Mouse (Mus musculus) heart, embryonic 13.5 days (tissue): ENCODE results near the gene Cxcr5. TPM values are rescaled to one million over a fixed set of nuclear protein-coding genes. Genes with fewer than 3 reads are reported as not detected.
A peak's percentile ranks its signal among the peaks of the same experiment; 100 is the strongest.

Experiments
- ATAC-seq: fragments of 200-750 bp; cut with Nextera tagmentation; 2 replicates; pipeline ENCODE4 v1.8.0; 2017; ENCODE audit warnings: moderate TSS enrichment; ENCODE audit not compliant: insufficient number of reproducible peaks, low FRiP score, low TSS enrichment; ENCODE audit errors: extremely low read depth
- H3K27ac ChIP-seq: fragments of 300-500 bp; sonication (generic); replicated peaks from 2 replicates; pipeline ENCODE4 v1.5.1; 2015; ENCODE audit warnings: moderate library complexity, mild to moderate bottlenecking, inconsistent platforms
- H3K27me3 ChIP-seq: fragments of 300-500 bp; sonication (generic); replicated peaks from 2 replicates; pipeline ENCODE4 v1.6.1; 2015; ENCODE audit warnings: mild to moderate bottlenecking, inconsistent platforms
- H3K36me3 ChIP-seq: fragments of 300-500 bp; sonication (generic); 2 replicates; pipeline ENCODE4 v1.6.1; 2015; ENCODE audit warnings: mild to moderate bottlenecking, inconsistent platforms
- H3K4me1 ChIP-seq: fragments of 300-500 bp; sonication (generic); 2 replicates; pipeline ENCODE4 v1.6.1; 2015; ENCODE audit warnings: inconsistent platforms
- H3K4me2 ChIP-seq: fragments of 300-500 bp; sonication (generic); 2 replicates; pipeline ENCODE4 v1.6.1; 2015; ENCODE audit warnings: inconsistent platforms, mild to moderate bottlenecking, moderate library complexity
- H3K4me3 ChIP-seq: fragments of 300-500 bp; sonication (generic); 2 replicates; pipeline ENCODE4 v1.5.1; 2015; ENCODE audit warnings: moderate library complexity, mild to moderate bottlenecking, inconsistent platforms
- H3K9ac ChIP-seq: fragments of 300-500 bp; sonication (generic); 2 replicates; pipeline ENCODE4 v1.6.1; 2015; ENCODE audit warnings: inconsistent platforms, mild to moderate bottlenecking, moderate library complexity
- H3K9me3 ChIP-seq: fragments of 300-500 bp; sonication (generic); 2 replicates; pipeline ENCODE4 v1.6.1; 2016; ENCODE audit warnings: inconsistent platforms
- WGBS: fragments of 180-500 bp; shearing (Covaris S2); methylation state at CpG from one replicate; pipeline ENCODE4 v1.1.7; 2015; ENCODE audit warnings: mixed read lengths; 5-methylcytosine and 5-hydroxymethylcytosine counted together
- polyA plus RNA-seq: library from polyadenylated mRNA; unstranded; fragments of >200 nt; fragmentation: Nextera tagmentation; extraction: Ambion mirVana; gene quantifications from 2 replicates; pipeline ENCODE4 v1.2.1, GENCODE M21; 2015

Gene Cxcr5
- polyA plus RNA-seq, 1 experiment from 2014 or later = not detected

DNA sequence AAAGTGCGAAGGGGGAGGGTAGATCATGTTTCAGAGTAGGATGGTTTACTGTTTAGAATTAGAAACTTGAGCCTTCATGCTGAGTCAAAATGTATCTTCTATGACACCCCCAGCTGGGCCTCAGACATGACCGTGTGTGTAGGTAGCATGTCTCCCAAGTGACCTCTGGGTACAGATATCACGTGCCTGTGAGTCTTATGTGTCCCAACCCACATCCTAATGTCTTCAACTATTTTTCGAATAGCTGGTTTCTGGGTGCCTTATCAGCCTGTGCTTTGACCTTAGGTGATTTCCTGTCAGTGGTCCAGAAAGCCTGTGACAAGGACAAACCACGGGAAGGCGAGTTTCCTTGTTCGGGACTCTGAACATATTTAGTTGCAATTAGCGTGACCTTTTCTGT, 33.3 kb downstream of the Cxcr5 start:
- Histone ChIP-seq H3K9ac (no peak overlapping the region), H3K4me3 (no peak overlapping the region), H3K36me3 (no peaks in the 10 kb centered on the region), H3K4me1 (no peaks in the 10 kb centered on the region), H3K27ac (no peak overlapping the region), H3K27me3 (0 out of 2 replicates have a peak, but pooled peaks cover 3% of the 10 kb centered on the region), H3K9me3 (no peaks in the 10 kb centered on the region), H3K4me2 (no peak overlapping the region)
- ATAC-seq = no peak
- WGBS = 51% methylated on average over 8 of the region's 8 CpGs

DNA sequence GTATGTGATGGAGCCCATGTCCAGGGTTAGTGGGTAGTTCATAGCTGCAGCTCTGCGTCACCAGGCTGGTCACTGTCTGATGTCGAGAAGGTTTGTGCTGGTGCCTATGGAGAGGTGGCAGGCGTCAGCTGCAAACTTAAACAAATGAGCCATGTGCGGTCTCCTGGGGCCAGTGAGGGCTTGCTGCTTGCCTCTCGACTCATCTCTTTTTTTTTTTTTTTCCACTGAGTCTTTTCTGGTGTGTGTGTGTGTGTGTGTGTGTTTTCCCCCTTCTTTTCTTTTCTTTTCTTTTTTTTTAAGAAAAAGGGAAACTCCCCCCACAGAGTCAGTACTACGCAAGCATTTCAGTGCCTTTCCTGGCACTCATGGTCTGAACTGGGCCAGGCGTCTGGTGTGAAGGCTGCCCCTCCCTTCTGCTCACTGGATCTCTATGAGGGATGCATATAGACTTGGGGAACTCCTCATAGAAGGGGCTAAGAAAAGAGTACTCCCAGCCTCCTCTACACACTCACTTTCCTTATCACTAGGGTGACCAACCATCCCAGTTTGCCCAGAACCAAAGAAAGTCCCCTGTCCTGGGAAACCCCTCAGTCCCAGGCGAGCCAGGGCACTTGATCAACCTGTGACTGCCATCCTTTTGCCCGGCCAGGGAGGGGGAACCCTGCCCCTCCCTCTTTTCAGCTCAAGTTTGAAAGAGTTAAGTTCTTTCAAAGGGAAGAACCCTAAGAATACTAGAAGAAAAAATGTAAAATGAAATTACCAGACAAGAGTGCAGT, 35.2 kb downstream of the Cxcr5 start:
- H3K4me3 ChIP-seq = no peak overlapping the region
- H3K4me1 ChIP-seq = no peaks in the 10 kb centered on the region
- no peak overlapping the region for H3K27ac ChIP-seq
- H3K9me3 ChIP-seq = no peaks in the 10 kb centered on the region
- 56% methylated on average over 9 of the region's 9 CpGs for WGBS
- H3K36me3 ChIP-seq = no peaks in the 10 kb centered on the region
- no peak overlapping the region for H3K9ac ChIP-seq
- H3K27me3 ChIP-seq = 0 out of 2 replicates have a peak, but pooled peaks cover 3% of the 10 kb centered on the region
- no peak overlapping the region for H3K4me2 ChIP-seq
- ATAC-seq = no peak

DNA sequence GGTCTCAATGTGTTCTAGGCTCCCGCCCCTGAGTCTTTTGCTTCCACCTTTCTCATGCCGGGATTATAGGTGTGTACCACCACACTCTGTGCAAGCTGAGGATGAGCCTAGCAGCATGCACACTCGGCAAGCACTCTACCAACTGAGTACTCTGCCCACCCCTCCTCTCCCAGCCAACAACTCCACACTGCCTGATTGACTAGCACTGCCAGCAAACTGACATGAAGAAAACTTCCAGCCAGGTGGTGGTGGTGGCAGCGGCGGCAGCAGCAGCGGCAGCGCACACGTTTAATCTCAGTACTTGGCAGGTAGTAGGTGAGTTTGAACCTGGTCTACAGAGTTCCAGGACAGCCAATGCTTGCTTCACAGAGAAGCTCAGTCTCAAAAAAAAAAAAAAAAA, 36.1 kb downstream of the Cxcr5 start:
- Histone ChIP-seq H3K9ac (no peak overlapping the region), H3K27ac (no peak overlapping the region), H3K4me1 (no peaks in the 10 kb centered on the region), H3K36me3 (no peaks in the 10 kb centered on the region), H3K9me3 (no peaks in the 10 kb centered on the region), H3K4me3 (no peak overlapping the region), H3K4me2 (no peak overlapping the region), H3K27me3 (0 out of 2 replicates have a peak, but pooled peaks cover 3% of the 10 kb centered on the region)
- 84% methylated on average over 8 of the region's 8 CpGs for WGBS
- no peak for ATAC-seq

DNA sequence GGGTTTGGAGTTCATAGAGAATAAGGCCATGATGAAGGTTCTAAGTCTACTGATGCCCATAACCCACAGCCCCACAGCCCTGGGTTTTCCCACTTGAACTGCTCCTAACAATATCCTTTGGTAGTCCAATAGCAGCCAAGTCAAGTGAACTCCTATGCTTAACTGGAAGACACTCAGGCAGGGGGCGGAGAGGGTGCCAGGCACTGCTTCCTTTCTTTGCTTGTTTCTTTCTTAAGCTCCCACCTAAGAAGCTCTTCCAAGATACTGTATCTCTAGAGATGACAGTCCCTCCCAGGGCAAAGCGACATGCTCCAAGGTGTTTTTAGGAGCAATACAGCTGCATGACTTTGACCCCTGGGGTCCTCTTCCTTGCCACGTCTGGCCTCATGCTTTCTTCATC, 36.7 kb downstream of the Cxcr5 start:
- Histone ChIP-seq H3K4me2 (no peak overlapping the region), H3K9me3 (no peaks in the 10 kb centered on the region), H3K4me3 (no peak overlapping the region), H3K9ac (no peak overlapping the region), H3K27ac (no peak overlapping the region), H3K27me3 (0 out of 2 replicates have a peak, but pooled peaks cover 3% of the 10 kb centered on the region), H3K4me1 (no peaks in the 10 kb centered on the region), H3K36me3 (no peaks in the 10 kb centered on the region)
- ATAC-seq = no peak
- WGBS = 69% methylated on average over 3 of the region's 3 CpGs

DNA sequence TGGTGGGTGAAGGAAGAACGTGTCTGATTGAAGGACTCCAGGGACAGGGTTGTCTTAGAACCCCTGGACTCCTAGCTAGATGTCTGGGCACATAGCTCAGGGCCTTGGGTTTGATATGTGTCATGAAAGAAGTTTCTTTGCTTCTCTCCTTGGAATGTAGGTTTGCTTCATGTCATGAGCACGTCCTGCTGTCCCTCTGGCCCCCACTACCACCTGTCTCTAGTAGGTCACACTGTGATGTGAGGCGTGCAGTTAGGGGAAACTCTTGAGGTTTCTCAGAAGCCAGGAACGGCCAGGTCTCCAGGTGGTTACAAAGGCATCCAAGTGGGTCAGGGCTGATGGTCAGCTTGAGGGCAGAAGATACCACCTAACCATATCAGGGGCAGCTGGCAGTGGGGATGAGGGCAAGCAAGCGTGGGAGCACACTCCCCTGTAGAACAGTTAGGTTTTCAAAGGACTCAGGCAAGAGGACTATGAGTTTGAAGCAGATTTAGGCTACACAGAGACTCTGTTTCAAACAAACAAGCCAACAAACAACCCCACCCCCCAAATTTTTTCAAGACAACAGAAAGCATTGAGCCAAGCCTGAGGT, 37.3 kb downstream of the Cxcr5 start:
- 71% methylated on average over 5 of the region's 5 CpGs for WGBS
- no peaks in the 10 kb centered on the region for H3K36me3 ChIP-seq
- H3K9me3 ChIP-seq = no peaks in the 10 kb centered on the region
- H3K27ac ChIP-seq = no peak overlapping the region
- no peak overlapping the region for H3K4me3 ChIP-seq
- H3K4me1 ChIP-seq = no peaks in the 10 kb centered on the region
- ATAC-seq = no peak
- 0 out of 2 replicates have a peak, but pooled peaks cover 3% of the 10 kb centered on the region for H3K27me3 ChIP-seq
- H3K4me2 ChIP-seq = no peak overlapping the region
- H3K9ac ChIP-seq = no peak overlapping the region

DNA sequence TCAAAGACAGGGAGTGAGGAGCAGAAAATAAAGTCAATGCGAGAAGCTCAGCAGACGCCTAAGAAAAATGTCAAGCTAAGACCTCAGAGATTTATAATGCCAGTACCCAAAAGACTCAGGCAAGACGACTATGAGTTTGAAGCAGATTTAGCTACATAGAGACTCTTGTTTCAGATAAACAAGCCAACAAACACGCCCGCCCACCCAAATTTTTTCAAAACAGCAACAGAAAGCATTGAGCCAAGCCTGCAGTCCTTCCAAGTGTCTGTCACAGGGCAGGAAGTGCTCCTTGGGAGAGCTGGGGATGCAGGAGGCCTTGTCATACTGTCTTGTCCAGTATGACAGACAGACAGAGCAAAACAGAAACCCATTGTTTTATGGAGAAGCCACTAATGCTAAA, 38.0 kb downstream of the Cxcr5 start:
- 68% methylated on average over 5 of the region's 5 CpGs for WGBS
- H3K27me3 ChIP-seq = 0 out of 2 replicates have a peak, but pooled peaks cover 3% of the 10 kb centered on the region
- H3K36me3 ChIP-seq = no peaks in the 10 kb centered on the region
- H3K9ac ChIP-seq = no peak overlapping the region
- no peak overlapping the region for H3K4me2 ChIP-seq
- H3K4me1 ChIP-seq = no peaks in the 10 kb centered on the region
- H3K4me3 ChIP-seq = no peak overlapping the region
- H3K27ac ChIP-seq = no peak overlapping the region
- no peak for ATAC-seq
- no peaks in the 10 kb centered on the region for H3K9me3 ChIP-seq

DNA sequence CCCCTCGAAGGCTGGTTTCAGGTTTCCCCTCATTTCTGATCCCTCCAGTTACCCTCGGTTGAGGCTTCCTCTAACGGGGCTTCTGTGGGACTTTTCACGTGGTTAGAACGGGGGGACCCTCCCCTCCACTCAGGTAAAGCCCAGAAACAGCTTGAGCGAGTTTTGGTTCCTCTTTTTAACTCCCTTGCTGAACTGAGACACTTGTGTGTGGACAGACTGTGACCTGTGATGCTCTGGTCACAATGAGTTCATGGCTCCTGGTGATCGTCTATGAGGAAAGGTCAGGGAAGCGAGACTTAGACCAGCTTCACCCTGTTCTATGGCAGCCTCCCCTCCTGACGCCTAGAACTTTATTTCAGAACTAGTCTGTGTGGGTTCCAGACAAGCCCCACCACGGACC, 39.8 kb downstream of the Cxcr5 start:
- Histone ChIP-seq H3K4me3 (no peak overlapping the region), H3K4me1 (peaks cover 5% of the 10 kb centered on the region), H3K27ac (no peak overlapping the region), H3K9ac (no peak overlapping the region), H3K4me2 (no peak overlapping the region), H3K36me3 (no peaks in the 10 kb centered on the region), H3K27me3 (0 out of 2 replicates have a peak, but pooled peaks cover 3% of the 10 kb centered on the region), H3K9me3 (no peaks in the 10 kb centered on the region)
- ATAC-seq = no peak
- whole genome bisulfite sequencing = 69% methylated on average over 10 of the region's 10 CpGs

DNA sequence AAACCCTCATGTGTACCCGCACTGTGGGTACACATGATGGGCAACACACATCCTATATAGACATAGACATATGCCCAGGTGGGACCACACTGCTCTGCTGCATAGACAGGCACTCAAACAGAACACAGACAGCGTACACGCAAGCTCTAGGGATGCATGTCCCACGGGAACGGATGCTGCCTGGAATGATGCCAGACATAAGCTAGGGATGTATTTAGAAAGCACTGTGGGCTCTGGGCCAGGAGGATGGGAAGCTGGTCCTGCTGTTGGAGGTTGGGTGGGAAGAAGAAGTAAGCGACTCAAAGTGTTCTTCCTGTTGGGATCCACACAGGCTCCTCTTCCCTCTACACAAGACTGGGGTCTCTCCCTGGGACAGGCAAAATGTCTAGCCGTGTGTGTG, 43.6 kb downstream of the Cxcr5 start:
- no peaks in the 10 kb centered on the region for H3K36me3 ChIP-seq
- peaks cover 8% of the 10 kb centered on the region for H3K4me1 ChIP-seq
- H3K27me3 ChIP-seq = no peaks in the 10 kb centered on the region
- H3K4me3 ChIP-seq = no peak overlapping the region
- 42% methylated on average over 7 of the region's 7 CpGs for WGBS
- no peak overlapping the region for H3K9ac ChIP-seq
- no peak overlapping the region for H3K27ac ChIP-seq
- no peak for ATAC-seq
- no peak overlapping the region for H3K4me2 ChIP-seq
- H3K9me3 ChIP-seq = no peaks in the 10 kb centered on the region

DNA sequence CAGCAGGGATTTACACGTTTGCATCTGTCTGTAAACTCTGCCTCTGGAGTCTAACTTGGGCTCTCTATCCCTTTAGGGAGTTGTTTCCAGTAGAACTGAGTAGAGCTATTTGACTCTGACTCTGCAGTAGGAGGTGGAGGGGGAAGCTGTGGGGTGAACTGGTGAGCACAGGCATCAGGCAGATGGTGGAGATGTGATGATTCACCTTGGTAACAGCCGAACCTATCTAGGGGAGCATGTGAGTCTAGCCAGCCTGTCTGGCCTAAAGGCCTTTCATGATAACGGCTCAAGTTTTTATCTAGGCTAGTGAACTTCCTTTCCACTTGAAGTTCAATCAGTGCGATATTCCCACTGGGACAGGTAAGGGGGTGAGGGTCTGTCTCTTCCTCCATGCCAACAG, 44.3 kb downstream of the Cxcr5 start:
- no peak overlapping the region for H3K27ac ChIP-seq
- no peak overlapping the region for H3K4me2 ChIP-seq
- H3K36me3 ChIP-seq = no peaks in the 10 kb centered on the region
- H3K9me3 ChIP-seq = no peaks in the 10 kb centered on the region
- H3K4me1 ChIP-seq = peaks cover 14% of the 10 kb centered on the region
- no peak overlapping the region for H3K9ac ChIP-seq
- no peak overlapping the region for H3K4me3 ChIP-seq
- H3K27me3 ChIP-seq = no peaks in the 10 kb centered on the region
- no peak for ATAC-seq
- WGBS = 44% methylated on average over 4 of the region's 4 CpGs

DNA sequence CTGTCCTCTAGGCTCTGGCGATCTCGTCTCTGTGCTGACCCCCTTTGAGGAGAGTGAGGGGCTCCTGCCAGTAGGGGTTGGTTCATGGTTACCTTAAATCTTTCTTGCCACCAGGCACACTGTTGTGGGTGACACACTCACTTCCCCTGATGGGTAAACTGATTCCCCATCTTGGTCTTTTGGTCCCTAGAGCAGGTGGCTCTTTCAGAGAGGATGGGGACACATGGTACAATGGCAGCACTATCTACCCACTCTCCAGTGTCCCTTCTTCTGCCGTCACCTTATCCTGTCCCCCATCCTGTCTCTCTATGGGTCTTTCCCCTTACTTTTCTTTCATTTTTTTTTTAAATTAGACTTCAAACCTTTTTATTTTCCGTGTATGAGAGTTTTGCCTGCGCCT, 45.8 kb downstream of the Cxcr5 start:
- Histone ChIP-seq H3K36me3 (no peaks in the 10 kb centered on the region), H3K9ac (no peak overlapping the region), H3K4me1 (peaks cover 28% of the 10 kb centered on the region), H3K9me3 (no peaks in the 10 kb centered on the region), H3K4me3 (no peak overlapping the region), H3K27me3 (no peaks in the 10 kb centered on the region), H3K4me2 (no peak overlapping the region), H3K27ac (no peak overlapping the region)
- 79% methylated on average over 5 of the region's 5 CpGs for WGBS
- no peak for ATAC-seq

DNA sequence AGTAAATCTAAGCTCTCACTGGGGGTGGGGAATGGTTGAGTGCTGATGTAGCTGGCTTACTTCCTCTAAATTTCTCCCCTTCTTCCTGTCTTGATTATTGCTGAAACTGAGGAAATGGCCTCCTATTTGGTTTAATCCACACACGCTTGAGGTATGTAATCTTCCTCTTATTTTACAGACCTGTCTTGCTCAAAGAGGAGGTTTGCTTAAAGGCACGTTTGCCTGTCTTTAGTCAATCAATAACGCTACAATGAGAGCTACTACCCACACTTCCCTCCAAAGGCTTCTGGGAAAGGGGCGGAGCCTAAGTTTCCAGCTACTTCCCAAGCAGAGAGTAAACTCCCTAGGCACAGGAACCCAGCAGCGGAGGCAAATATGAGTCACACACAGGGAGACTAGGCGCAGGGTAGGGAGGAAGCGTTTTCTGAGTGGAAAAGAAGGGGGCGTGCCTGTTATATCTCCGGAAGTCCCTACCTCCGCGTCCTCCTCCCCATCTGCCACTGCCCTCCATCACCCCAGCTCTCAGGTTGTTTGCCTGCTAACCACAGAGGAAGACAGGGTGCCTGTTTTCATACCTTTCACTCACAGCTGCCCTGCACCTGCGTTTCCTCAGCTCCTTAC, 46.4 kb downstream of the Cxcr5 start:
- Histone ChIP-seq H3K36me3 (no peaks in the 10 kb centered on the region), H3K27ac (no peak overlapping the region; the same call in 1 of the 2 replicates), H3K9ac (no peak overlapping the region), H3K4me2 (peak overlapping the region; percentile 12; the same call in 1 of the 2 replicates), H3K27me3 (no peaks in the 10 kb centered on the region), H3K4me3 (no peak overlapping the region), H3K4me1 (peaks cover 35% of the 10 kb centered on the region), H3K9me3 (no peaks in the 10 kb centered on the region)
- 43% methylated on average over 12 of the region's 12 CpGs for WGBS
- no peak for ATAC-seq
